Mouse (Mus musculus) midbrain, embryonic 10.5 days (tissue): ENCODE measurements around the gene Ttll11. TPM values are rescaled to one million over a fixed set of nuclear protein-coding genes. Genes with fewer than 3 reads are reported as not detected.

Source experiments
- DNase-seq: peaks from one replicate; pipeline ENCODE4 v3.0.0-alpha.2; 2017; ENCODE audit warnings: low spot score
- H3K27ac ChIP-seq: fragments of 300-500 bp; sonication (generic); replicated peaks from 2 replicates; pipeline ENCODE4 v1.5.1; 2016; ENCODE audit warnings: mild to moderate bottlenecking
- H3K27me3 ChIP-seq: fragments of 300-500 bp; sonication (generic); 2 replicates; pipeline ENCODE4 v1.6.1; 2016; ENCODE audit warnings: low read depth, mild to moderate bottlenecking; ENCODE audit not compliant: poor library complexity, severe bottlenecking
- H3K36me3 ChIP-seq: fragments of 300-500 bp; sonication (generic); 2 replicates; pipeline ENCODE4 v1.6.1; 2016; ENCODE audit warnings: mild to moderate bottlenecking, moderate library complexity
- H3K4me1 ChIP-seq: fragments of 300-500 bp; sonication (generic); 2 replicates; pipeline ENCODE4 v1.6.1; 2016
- H3K4me3 ChIP-seq: fragments of 300-500 bp; sonication (generic); 2 replicates; pipeline ENCODE4 v1.5.1; 2016; ENCODE audit warnings: mild to moderate bottlenecking, moderate library complexity
- H3K9me3 ChIP-seq: fragments of 300-500 bp; sonication (generic); replicated peaks from 2 replicates; pipeline ENCODE4 v1.6.1; 2016; ENCODE audit warnings: mild to moderate bottlenecking
- WGBS: fragments of 180-500 bp; shearing (Covaris S2); methylation state at CpG from one replicate; pipeline ENCODE4 v1.1.7; 2016; 5-methylcytosine and 5-hydroxymethylcytosine counted together
- polyA plus RNA-seq: library from polyadenylated mRNA; unstranded; fragments of >200 nt; fragmentation: Nextera tagmentation; extraction: Ambion mirVana; gene quantifications from 2 replicates; pipeline ENCODE4 v1.2.1, GENCODE M21; 2016

Gene Ttll11
- polyA plus RNA-seq, 1 experiment from 2014 or later = 0.74 TPM

- Histone ChIP-seq H3K36me3 (no peaks in the 10 kb centered on the region), H3K27ac (no peak overlapping the region), H3K4me3 (no peak overlapping the region), H3K27me3 (peaks cover 39% of the 10 kb centered on the region), H3K9me3 (peaks cover 15% of the 10 kb centered on the region), H3K4me1 (peaks cover 48% of the 10 kb centered on the region)
- DNase-seq = no peak
- 16% methylated on average over 14 of the region's 14 CpGs for whole genome bisulfite sequencing
Measured at GRCm38 (mm10) chr2:35840956-35841816, 138.5 kb downstream of the Ttll11 start.

- Histone ChIP-seq H3K27ac (no peak overlapping the region), H3K27me3 (peaks cover 20% of the 10 kb centered on the region; the same call in 1 of the 2 replicates), H3K4me1 (peaks cover 25% of the 10 kb centered on the region), H3K36me3 (no peaks in the 10 kb centered on the region), H3K4me3 (no peak overlapping the region), H3K9me3 (peaks cover 19% of the 10 kb centered on the region)
- 87% methylated on average over 11 of the region's 11 CpGs for WGBS
- no peak for DNase-seq
Measured at GRCm38 (mm10) chr2:35838751-35839479, 140.8 kb downstream of the Ttll11 start.

- no peak for DNase-seq
- 98% methylated on average over 10 of the region's 10 CpGs for WGBS
Measured at GRCm38 (mm10) chr2:35834198-35834913, 145.4 kb downstream of the Ttll11 start.

DNA sequence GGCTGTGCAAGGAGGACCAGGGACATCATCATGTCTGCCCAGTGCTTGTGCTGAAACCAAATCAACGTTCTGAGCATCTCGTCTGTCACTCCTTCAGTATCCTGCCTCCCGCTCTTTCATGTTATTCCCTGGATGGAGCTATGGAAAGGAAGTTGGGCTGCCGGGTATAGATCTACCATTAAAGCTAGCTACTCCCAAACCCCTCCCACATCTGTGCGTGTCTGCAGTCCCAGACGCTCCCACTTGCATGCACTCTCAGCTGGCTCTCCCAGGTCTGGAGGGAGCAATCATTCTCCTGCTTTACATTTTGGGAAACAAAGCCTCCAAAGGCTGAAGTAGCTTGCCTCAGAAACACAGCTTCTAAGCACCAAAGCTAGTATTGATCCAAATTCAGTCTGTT, 146.2 kb downstream of the Ttll11 start:
- Histone ChIP-seq H3K4me3 (no peak overlapping the region), H3K27me3 (no peaks in the 10 kb centered on the region), H3K4me1 (peaks cover 9% of the 10 kb centered on the region; the same call in 1 of the 2 replicates), H3K9me3 (peaks cover 19% of the 10 kb centered on the region), H3K36me3 (no peaks in the 10 kb centered on the region), H3K27ac (no peak overlapping the region)
- WGBS = 78% methylated on average over 6 of the region's 6 CpGs
- DNase-seq = no peak

More at GRCm38 (mm10) chr2:35834198-35834913, 145.4 kb downstream of the Ttll11 start:
- peaks cover 19% of the 10 kb centered on the region for H3K9me3 ChIP-seq
- H3K4me1 ChIP-seq = peaks cover 9% of the 10 kb centered on the region; the same call in 1 of the 2 replicates
- H3K27ac ChIP-seq = no peak overlapping the region
- H3K36me3 ChIP-seq = no peaks in the 10 kb centered on the region
- H3K27me3 ChIP-seq = peaks cover 7% of the 10 kb centered on the region; the same call in 1 of the 2 replicates
- H3K4me3 ChIP-seq = no peak overlapping the region

GRCm38 (mm10) chr2:35832742-35833425, 146.8 kb downstream of the Ttll11 start:
- Histone ChIP-seq H3K9me3 (peaks cover 19% of the 10 kb centered on the region), H3K27ac (no peak overlapping the region), H3K36me3 (no peaks in the 10 kb centered on the region), H3K27me3 (no peaks in the 10 kb centered on the region), H3K4me3 (no peak overlapping the region), H3K4me1 (peaks cover 9% of the 10 kb centered on the region; the same call in 1 of the 2 replicates)
- no peak for DNase-seq
- WGBS = 75% methylated on average over 11 of the region's 11 CpGs

- peaks cover 9% of the 10 kb centered on the region; the same call in 1 of the 2 replicates for H3K4me1 ChIP-seq
- H3K27me3 ChIP-seq = no peaks in the 10 kb centered on the region
- no peak for DNase-seq
- peaks cover 12% of the 10 kb centered on the region for H3K9me3 ChIP-seq
- no peaks in the 10 kb centered on the region for H3K36me3 ChIP-seq
- no peak overlapping the region for H3K4me3 ChIP-seq
- no peak overlapping the region for H3K27ac ChIP-seq
- WGBS = 86% methylated on average over 10 of the region's 10 CpGs
Measured at GRCm38 (mm10) chr2:35831904-35832581, 147.7 kb downstream of the Ttll11 start.

- H3K4me1 ChIP-seq = peaks cover 9% of the 10 kb centered on the region; the same call in 1 of the 2 replicates
- H3K36me3 ChIP-seq = no peaks in the 10 kb centered on the region
- H3K27ac ChIP-seq = no peak overlapping the region
- H3K27me3 ChIP-seq = no peaks in the 10 kb centered on the region
- WGBS = 80% methylated on average over 6 of the region's 6 CpGs
- H3K9me3 ChIP-seq = peaks cover 4% of the 10 kb centered on the region; the same call in 1 of the 2 replicates
- no peak overlapping the region for H3K4me3 ChIP-seq
- no peak for DNase-seq
Measured at GRCm38 (mm10) chr2:35830966-35831903, 148.5 kb downstream of the Ttll11 start.

GRCm38 (mm10) chr2:35829136-35829535, 150.6 kb downstream of the Ttll11 start:
- peaks cover 9% of the 10 kb centered on the region; the same call in 1 of the 2 replicates for H3K4me1 ChIP-seq

GRCm38 (mm10) chr2:35827886-35828285, 151.8 kb downstream of the Ttll11 start:
- WGBS = 77% methylated on average over 4 of the region's 4 CpGs

More at GRCm38 (mm10) chr2:35829136-35829535, 150.6 kb downstream of the Ttll11 start:
- H3K4me3 ChIP-seq = no peak overlapping the region
- H3K36me3 ChIP-seq = no peaks in the 10 kb centered on the region
- DNase-seq = no peak
- 88% methylated on average over 4 of the region's 4 CpGs for WGBS
- no peak overlapping the region for H3K27ac ChIP-seq
- no peaks in the 10 kb centered on the region for H3K9me3 ChIP-seq
- H3K27me3 ChIP-seq = no peaks in the 10 kb centered on the region

DNA sequence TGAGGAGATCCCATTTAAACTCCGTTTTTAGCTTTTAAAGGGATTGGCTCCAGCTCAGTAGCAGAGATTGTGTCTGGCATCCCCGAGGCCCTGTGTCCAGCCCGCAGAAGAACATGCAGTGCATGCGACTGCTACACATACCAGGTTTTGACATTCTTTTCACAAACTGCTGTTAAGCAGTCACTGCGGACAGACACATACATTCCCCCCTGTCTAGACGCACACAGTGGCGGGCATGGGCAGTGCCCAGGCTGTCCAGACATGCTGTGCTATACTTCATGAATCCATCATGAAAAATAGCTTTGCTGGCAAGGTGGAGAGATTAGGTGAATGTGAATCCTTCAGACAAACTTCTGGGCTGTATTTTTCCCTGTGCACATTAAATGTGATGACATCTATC, 154.6 kb downstream of the Ttll11 start:
- Histone ChIP-seq H3K27ac (no peak overlapping the region), H3K9me3 (no peaks in the 10 kb centered on the region), H3K4me3 (no peak overlapping the region), H3K27me3 (no peaks in the 10 kb centered on the region), H3K36me3 (no peaks in the 10 kb centered on the region), H3K4me1 (no peaks in the 10 kb centered on the region)
- DNase-seq = no peak
- WGBS = 78% methylated on average over 7 of the region's 7 CpGs

More at GRCm38 (mm10) chr2:35827886-35828285, 151.8 kb downstream of the Ttll11 start:
- DNase-seq = no peak
- Histone ChIP-seq H3K27ac (no peak overlapping the region), H3K9me3 (no peaks in the 10 kb centered on the region), H3K36me3 (no peaks in the 10 kb centered on the region), H3K27me3 (no peaks in the 10 kb centered on the region), H3K4me3 (no peak overlapping the region), H3K4me1 (peaks cover 4% of the 10 kb centered on the region; the same call in 1 of the 2 replicates)

DNA sequence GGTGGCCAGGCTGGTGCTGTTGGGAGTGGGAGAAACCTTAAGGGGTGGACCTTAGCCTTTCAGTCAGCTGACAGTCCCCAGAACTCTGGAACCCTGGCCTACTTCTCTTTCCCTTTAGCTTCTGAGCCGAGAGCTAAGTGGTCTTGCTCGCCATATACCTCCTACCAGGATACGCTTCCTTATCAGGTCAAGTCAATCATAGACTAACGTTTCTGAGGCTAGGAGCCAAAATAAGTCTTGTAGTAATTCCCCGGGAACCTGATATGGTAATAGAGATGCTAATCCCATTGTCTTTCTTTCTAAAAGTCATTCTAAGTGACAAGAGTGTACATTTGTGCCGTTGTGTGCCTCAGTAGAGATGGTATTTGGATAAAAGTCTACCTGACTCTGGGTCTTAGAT, 156.1 kb downstream of the Ttll11 start:
- H3K9me3 ChIP-seq = no peaks in the 10 kb centered on the region
- H3K36me3 ChIP-seq = no peaks in the 10 kb centered on the region
- no peak overlapping the region for H3K4me3 ChIP-seq
- DNase-seq = no peak
- H3K4me1 ChIP-seq = peaks cover 6% of the 10 kb centered on the region
- H3K27me3 ChIP-seq = no peaks in the 10 kb centered on the region
- H3K27ac ChIP-seq = no peak overlapping the region
- 84% methylated on average over 6 of the region's 6 CpGs for WGBS
